Mouse (Mus musculus): ENCODE data around the gene Espn. TPM values are rescaled to one million over a fixed set of nuclear protein-coding genes. Genes with fewer than 3 reads are reported as not detected.

Gene Espn
- total and polyA plus RNA-seq, 3 experiments = 5.0 to 19.6 TPM; not detected in 1

DNA sequence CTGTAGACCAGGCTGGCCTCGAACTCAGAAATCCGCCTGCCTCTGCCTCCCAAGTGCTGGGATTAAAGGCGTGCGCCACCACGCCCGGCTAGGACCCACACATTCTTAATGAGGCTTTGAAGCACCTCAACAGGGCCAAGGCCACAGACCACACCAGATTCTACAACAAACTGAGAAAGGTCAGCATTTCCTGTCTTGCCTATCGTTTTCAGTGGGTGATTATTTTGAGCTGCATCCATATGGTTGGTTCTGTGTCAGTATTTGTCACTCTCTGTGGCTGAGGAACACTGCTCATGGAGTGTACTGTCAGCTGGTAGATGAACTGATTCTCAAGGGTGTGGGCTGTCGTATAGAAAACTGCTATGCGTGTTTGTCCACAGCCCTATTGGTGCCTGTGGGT, 44.1 kb upstream of the Espn start:
- Histone ChIP-seq H3K79me2 (ENCODE audit: control insufficient read depth, insufficient read depth, low read length, poor library complexity) (peaks cover 29% of the 10 kb centered on the region), H3K4me1 (ENCODE audit: control insufficient read depth in 1 of 2, insufficient read depth in 2 of 2, low read length in 2 of 2) (peaks cover 31 to 59% of the 10 kb centered on the region in 2 experiments)

DNA sequence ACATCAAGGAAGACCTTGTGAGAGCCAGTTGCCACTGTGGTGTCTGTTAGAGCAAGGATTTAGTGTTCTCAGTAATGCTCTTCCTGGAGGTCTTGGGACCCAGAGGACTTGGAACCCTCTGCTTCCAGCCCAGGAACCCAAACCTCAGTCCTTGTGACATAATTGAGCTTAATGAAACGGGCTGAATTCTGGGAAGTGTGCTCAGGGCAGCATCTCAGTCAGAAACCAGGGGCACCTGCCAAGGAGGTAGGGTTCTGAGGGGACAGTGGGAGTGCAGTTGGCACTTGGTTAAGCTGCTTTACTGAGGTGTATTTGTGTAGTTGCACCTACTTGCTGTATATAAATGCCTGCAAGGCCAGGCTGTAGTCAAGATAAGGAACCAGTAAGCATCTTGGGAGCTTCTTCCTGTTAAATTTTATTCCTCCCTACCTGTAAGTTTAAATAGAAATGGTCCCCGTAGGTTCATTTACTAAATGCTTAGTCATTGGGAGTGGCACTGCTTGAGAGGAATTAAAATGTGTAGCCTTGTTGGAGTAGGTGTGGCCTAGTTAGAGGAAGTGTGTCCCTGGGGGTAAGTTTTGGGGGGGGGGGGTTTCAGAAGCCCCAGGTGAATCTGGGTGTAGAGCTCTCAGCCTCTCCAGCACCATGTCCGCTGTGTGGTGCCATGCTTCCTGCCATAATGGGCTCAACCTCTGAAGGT, 42.5 kb upstream of the Espn start:
- peak; percentile 69 for DNase-seq (ENCODE audit: low read depth, low spot score)
- no peak for TF ChIP-seq ZC3H11A (IDR thresholded peaks at IDR 0.05; ENCODE audit: low read depth, low read length)
- TF ChIP-seq ELF1 (IDR thresholded peaks at IDR 0.05; ENCODE audit: low read depth, low read length) = peak; percentile 38; the same call in 1 of the 2 replicates
- peak in 1 of 2 experiments; percentile 27; a peak in 1 of 4 replicates for TF ChIP-seq POLR2A (IDR thresholded peaks at IDR 0.05; ENCODE audit: control insufficient read depth in 1 of 2, insufficient read depth in 1 of 2, low read depth in 1 of 2, low read length in 2 of 2, poor library complexity in 1 of 2)
- peak; percentile 34; the same call in 1 of the 2 replicates for TF ChIP-seq ETS1 (IDR thresholded peaks at IDR 0.05; ENCODE audit: low read depth, low read length)
- no peak for TF ChIP-seq CHD1 (IDR thresholded peaks at IDR 0.05; ENCODE audit: low read depth, low read length)
- peak in 1 of 2 experiments; percentile 31; a peak in 1 of 4 replicates for TF ChIP-seq EP300 (IDR thresholded peaks at IDR 0.05; ENCODE audit: low read depth in 1 of 2, low read length in 2 of 2)
- H3K79me2 ChIP-seq (ENCODE audit: control insufficient read depth, insufficient read depth, low read length, poor library complexity) = peaks cover 39% of the 10 kb centered on the region
- peaks cover 0 to 43% of the 10 kb centered on the region in 2 experiments; a peak in 2 of 4 replicates for H3K36me3 ChIP-seq (ENCODE audit: control insufficient read depth in 1 of 2, insufficient read depth in 2 of 2, low read length in 2 of 2)
- H3K4me3 ChIP-seq (ENCODE audit: control insufficient read depth in 1 of 2, insufficient read depth in 1 of 2, low read depth in 2 of 2, low read length in 2 of 2) = no peak overlapping the region
- peaks cover 30 to 60% of the 10 kb centered on the region in 2 experiments for H3K4me1 ChIP-seq (ENCODE audit: control insufficient read depth in 1 of 2, insufficient read depth in 2 of 2, low read length in 2 of 2)
- H3K9ac ChIP-seq (ENCODE audit: control insufficient read depth, low read depth, low read length, poor library complexity, severe bottlenecking) = peak overlapping the region; percentile 13; the same call in 1 of the 2 replicates
- H3K9me3 ChIP-seq (replicated peaks; ENCODE audit: insufficient read depth, low read length) = no peaks in the 10 kb centered on the region
- peak overlapping the region; percentile 63 for H3K27ac ChIP-seq (ENCODE audit: control insufficient read depth, low read depth, low read length)
- H3K27me3 ChIP-seq (ENCODE audit: control insufficient read depth in 1 of 2, insufficient read depth in 2 of 2, low read length in 2 of 2) = no peaks in the 10 kb centered on the region

More for the DNA sequence above, 44.1 kb upstream of the Espn start:
- Histone ChIP-seq H3K9ac (ENCODE audit: control insufficient read depth, low read depth, low read length, poor library complexity, severe bottlenecking) (no peak overlapping the region), H3K27me3 (ENCODE audit: control insufficient read depth in 1 of 2, insufficient read depth in 2 of 2, low read length in 2 of 2) (no peaks in the 10 kb centered on the region), H3K4me3 (ENCODE audit: control insufficient read depth in 1 of 2, insufficient read depth in 1 of 2, low read depth in 2 of 2, low read length in 2 of 2) (no peak overlapping the region), H3K9me3 (replicated peaks; ENCODE audit: insufficient read depth, low read length) (no peaks in the 10 kb centered on the region), H3K36me3 (ENCODE audit: control insufficient read depth in 1 of 2, insufficient read depth in 2 of 2, low read length in 2 of 2) (peaks cover 0 to 41% of the 10 kb centered on the region in 2 experiments; a peak in 2 of 4 replicates), H3K27ac (ENCODE audit: control insufficient read depth, low read depth, low read length) (no peak overlapping the region)
- no peak for TF ChIP-seq UBTF (IDR thresholded peaks at IDR 0.05; ENCODE audit: borderline replicate concordance, insufficient read depth, low read depth, low read length)
- no peak for TF ChIP-seq MYC (IDR thresholded peaks at IDR 0.05; ENCODE audit: low read depth, low read length)
- TF ChIP-seq JUND (IDR thresholded peaks at IDR 0.05; ENCODE audit: low read depth, low read length) = no peak
- TF ChIP-seq TCF12 (IDR thresholded peaks at IDR 0.05; ENCODE audit: low read depth, low read length) = no peak
- TF ChIP-seq MEF2A (IDR thresholded peaks at IDR 0.05; ENCODE audit: extremely low read depth, insufficient replicate concordance, low read depth, low read length, poor library complexity, severe bottlenecking) = no peak
- TF ChIP-seq SMC3 (IDR thresholded peaks at IDR 0.05; ENCODE audit: low read depth, low read length) = no peak
- TF ChIP-seq MAFK (IDR thresholded peaks at IDR 0.05; ENCODE audit: borderline replicate concordance, low read depth, low read length) = no peak
- no peak for DNase-seq (ENCODE audit: low read depth, low spot score)

Data from MEL (cell line).